Mouse (Mus musculus) heart, embryonic 12.5 days (tissue): Measurements from ENCODE around the gene Mgat5. TPM values are rescaled to one million over a fixed set of nuclear protein-coding genes. Genes with fewer than 3 reads are reported as not detected.

ENCODE experiments used
- ATAC-seq: fragments of 200-750 bp; cut with Nextera tagmentation; 2 replicates; pipeline ENCODE4 v1.8.0; 2017; ENCODE audit warnings: moderate TSS enrichment, moderate library complexity; ENCODE audit not compliant: insufficient number of reproducible peaks, low FRiP score
- H3K27ac ChIP-seq: fragments of 300-500 bp; sonication (generic); 2 replicates; pipeline ENCODE4 v1.5.1; 2016; ENCODE audit warnings: mild to moderate bottlenecking, moderate library complexity; ENCODE audit not compliant: poor library complexity, severe bottlenecking
- H3K27me3 ChIP-seq: fragments of 300-500 bp; sonication (generic); replicated peaks from 2 replicates; pipeline ENCODE4 v1.6.1; 2016; ENCODE audit warnings: mild to moderate bottlenecking, moderate library complexity
- H3K36me3 ChIP-seq: fragments of 300-500 bp; sonication (generic); 2 replicates; pipeline ENCODE4 v1.6.1; 2016; ENCODE audit warnings: mild to moderate bottlenecking, moderate library complexity
- H3K4me1 ChIP-seq: fragments of 300-500 bp; sonication (generic); replicated peaks from 2 replicates; pipeline ENCODE4 v1.6.1; 2016; ENCODE audit warnings: mild to moderate bottlenecking
- H3K4me2 ChIP-seq: fragments of 300-500 bp; sonication (generic); 2 replicates; pipeline ENCODE4 v1.6.1; 2016; ENCODE audit warnings: mild to moderate bottlenecking, moderate library complexity
- H3K4me3 ChIP-seq: fragments of 300-500 bp; sonication (generic); 2 replicates; pipeline ENCODE4 v1.5.1; 2016; ENCODE audit warnings: mild to moderate bottlenecking
- H3K9ac ChIP-seq: fragments of 300-500 bp; sonication (generic); 2 replicates; pipeline ENCODE4 v1.6.1; 2016; ENCODE audit warnings: mild to moderate bottlenecking, moderate library complexity
- H3K9me3 ChIP-seq: fragments of 300-500 bp; sonication (generic); replicated peaks from 2 replicates; pipeline ENCODE4 v1.6.1; 2016; ENCODE audit warnings: mild to moderate bottlenecking, moderate library complexity
- WGBS: fragments of 180-500 bp; shearing (Covaris S2); methylation state at CpG from one replicate; pipeline ENCODE4 v1.1.7; 2016; 5-methylcytosine and 5-hydroxymethylcytosine counted together
- polyA plus RNA-seq: library from polyadenylated mRNA; unstranded; fragments of >200 nt; fragmentation: Nextera tagmentation; extraction: Ambion mirVana; gene quantifications from 2 replicates; pipeline ENCODE4 v1.2.1, GENCODE M21; 2016

Gene Mgat5
- polyA plus RNA-seq, 1 experiment from 2014 or later: 4.3 TPM

DNA sequence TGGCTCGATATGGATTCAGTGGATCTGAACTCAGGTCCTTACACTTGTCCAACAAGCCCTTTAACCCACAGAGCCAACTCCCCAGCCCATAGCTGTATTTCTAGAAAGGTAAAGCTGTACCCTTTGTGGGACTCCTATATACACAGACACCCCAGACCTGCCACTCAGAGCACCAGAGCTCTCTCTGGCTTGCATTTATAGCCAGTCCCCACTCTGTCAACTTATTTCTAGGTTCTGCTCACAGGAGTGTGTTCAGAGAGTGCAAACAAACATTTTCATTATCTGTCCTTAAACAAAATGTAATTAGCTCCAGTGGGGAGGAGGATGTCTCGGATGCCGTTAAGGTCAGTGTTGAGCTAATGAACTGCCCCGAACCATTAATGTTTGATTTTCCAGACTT, 102.5 kb downstream of the Mgat5 start:
- Histone ChIP-seq H3K27ac (no peak overlapping the region), H3K36me3 (peaks cover 6% of the 10 kb centered on the region; the same call in 1 of the 2 replicates), H3K4me2 (no peak overlapping the region), H3K27me3 (no peaks in the 10 kb centered on the region), H3K4me3 (no peak overlapping the region), H3K9ac (no peak overlapping the region), H3K4me1 (peaks cover 15% of the 10 kb centered on the region), H3K9me3 (no peaks in the 10 kb centered on the region)
- ATAC-seq: no peak
- 89% methylated on average over 4 of the region's 4 CpGs for WGBS

DNA sequence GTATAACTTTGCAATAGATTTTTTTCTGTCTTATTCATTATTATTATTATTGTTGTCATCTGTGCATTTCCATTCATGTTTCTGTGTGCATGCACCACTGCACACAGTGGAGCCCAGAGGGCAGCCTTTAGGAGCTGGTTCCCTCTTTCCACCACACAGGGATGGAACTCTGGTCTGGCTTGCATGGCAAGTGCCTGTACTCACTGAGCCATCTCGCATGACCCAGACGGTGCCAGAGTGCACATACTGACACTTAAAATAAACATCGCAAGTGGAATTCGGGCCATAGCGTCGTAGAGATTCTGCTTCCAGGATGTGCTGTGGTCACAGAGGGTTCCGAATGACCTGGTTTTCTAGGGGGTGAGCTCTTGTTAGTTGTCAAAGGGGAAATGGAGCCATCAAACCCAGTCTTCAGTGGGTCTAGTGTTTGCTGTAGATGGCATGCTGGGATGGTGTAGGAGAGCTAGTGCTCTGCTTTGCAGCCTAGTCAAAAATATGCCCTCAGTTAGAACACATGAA, 103.5 kb downstream of the Mgat5 start:
- Histone ChIP-seq H3K9ac (no peak overlapping the region), H3K9me3 (no peaks in the 10 kb centered on the region), H3K4me1 (peaks cover 7% of the 10 kb centered on the region; the same call in 1 of the 2 replicates), H3K27ac (no peak overlapping the region), H3K4me3 (no peak overlapping the region), H3K36me3 (peaks cover 6% of the 10 kb centered on the region; the same call in 1 of the 2 replicates), H3K27me3 (no peaks in the 10 kb centered on the region), H3K4me2 (no peak overlapping the region)
- 76% methylated on average over 7 of the region's 7 CpGs for WGBS
- ATAC-seq: no peak

DNA sequence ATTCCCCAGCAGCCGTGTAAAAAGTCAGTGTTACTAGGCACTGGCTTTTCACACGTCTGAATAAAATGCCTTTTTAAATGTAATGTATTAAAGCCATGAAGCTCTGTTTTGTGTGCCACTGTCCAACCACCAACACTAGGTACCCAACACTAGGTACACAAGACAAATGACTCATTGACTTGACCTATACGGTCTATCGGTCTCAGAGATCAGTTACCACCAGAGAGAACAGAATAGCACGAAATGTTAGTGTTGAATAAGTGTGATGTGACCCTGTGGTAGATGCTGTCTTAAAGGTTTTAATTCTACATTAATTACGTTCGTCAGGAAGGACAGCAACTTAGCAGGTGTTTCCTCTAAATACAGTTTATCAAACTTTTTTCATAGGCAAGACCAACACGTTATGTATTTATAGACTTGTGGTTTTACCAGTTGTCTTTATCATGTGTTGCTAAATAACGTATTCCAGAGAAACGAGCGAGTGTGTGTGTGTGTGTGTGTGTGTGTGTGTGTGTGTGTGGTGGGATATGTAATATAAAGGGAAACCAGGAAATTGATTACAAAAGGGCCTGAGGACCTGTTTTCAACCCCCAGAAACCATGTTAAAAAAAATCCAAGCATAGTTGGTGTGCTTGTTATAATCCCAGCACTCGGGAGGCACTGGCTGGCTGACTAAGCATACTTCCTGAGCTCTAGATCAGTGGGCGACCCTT, 104.3 kb downstream of the Mgat5 start:
- Histone ChIP-seq H3K4me2 (no peak overlapping the region), H3K27me3 (no peaks in the 10 kb centered on the region), H3K27ac (no peak overlapping the region), H3K4me3 (no peak overlapping the region), H3K9ac (no peak overlapping the region), H3K36me3 (peaks cover 6% of the 10 kb centered on the region; the same call in 1 of the 2 replicates), H3K4me1 (peaks cover 9% of the 10 kb centered on the region), H3K9me3 (no peaks in the 10 kb centered on the region)
- ATAC-seq: no peak
- 84% methylated on average over 13 of the region's 13 CpGs for WGBS

DNA sequence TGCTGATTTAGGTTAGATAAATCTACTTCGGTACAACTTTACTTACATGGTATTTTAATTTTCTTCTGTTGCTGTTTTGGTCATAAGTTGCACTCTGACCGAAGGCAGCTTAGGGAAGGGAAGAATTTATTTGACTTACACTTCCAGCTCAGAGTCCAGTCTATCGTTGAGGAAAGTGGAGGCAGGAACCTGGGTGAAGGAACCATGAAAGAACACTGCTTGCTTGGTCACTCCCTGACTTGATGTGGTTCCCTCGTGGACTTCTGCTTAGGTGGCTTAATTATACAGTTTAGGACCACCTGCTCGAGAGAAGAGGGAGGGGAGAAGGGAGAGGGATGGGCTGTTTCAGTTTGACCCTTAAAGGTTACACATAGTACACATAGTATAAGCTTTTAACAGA, 105.2 kb downstream of the Mgat5 start:
- H3K9ac ChIP-seq: no peak overlapping the region
- H3K27me3 ChIP-seq: no peaks in the 10 kb centered on the region
- 79% methylated on average over 5 of the region's 5 CpGs for WGBS
- H3K4me2 ChIP-seq: no peak overlapping the region
- H3K36me3 ChIP-seq: peaks cover 6% of the 10 kb centered on the region; the same call in 1 of the 2 replicates
- no peak for ATAC-seq
- H3K9me3 ChIP-seq: no peaks in the 10 kb centered on the region
- no peak overlapping the region for H3K4me3 ChIP-seq
- H3K4me1 ChIP-seq: peaks cover 14% of the 10 kb centered on the region
- H3K27ac ChIP-seq: no peak overlapping the region

DNA sequence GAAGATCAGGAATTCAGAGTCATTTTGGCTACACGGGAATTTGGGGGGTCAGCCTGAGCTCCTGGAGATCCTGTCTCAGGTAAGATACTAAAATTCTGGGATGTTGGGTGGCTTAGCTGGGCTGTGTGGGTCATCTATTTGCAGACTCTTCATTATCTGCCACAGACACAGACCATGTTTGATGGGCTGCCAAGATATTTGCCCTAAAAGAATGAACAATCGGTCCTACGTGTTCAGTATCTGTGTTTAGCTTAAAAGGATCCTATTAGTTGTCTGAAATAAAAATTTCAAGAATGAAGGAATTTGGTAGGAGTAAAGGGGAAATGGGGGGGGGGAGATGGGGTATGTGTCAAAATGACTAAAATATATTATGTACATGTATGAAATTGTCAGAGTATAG, 105.9 kb downstream of the Mgat5 start:
- Histone ChIP-seq H3K9me3 (no peaks in the 10 kb centered on the region), H3K27ac (no peak overlapping the region), H3K4me3 (no peak overlapping the region), H3K4me2 (no peak overlapping the region), H3K9ac (no peak overlapping the region), H3K27me3 (no peaks in the 10 kb centered on the region), H3K36me3 (peaks cover 6% of the 10 kb centered on the region; the same call in 1 of the 2 replicates), H3K4me1 (peaks cover 14% of the 10 kb centered on the region)
- 71% methylated on average over 3 of the region's 3 CpGs for WGBS
- ATAC-seq: no peak

DNA sequence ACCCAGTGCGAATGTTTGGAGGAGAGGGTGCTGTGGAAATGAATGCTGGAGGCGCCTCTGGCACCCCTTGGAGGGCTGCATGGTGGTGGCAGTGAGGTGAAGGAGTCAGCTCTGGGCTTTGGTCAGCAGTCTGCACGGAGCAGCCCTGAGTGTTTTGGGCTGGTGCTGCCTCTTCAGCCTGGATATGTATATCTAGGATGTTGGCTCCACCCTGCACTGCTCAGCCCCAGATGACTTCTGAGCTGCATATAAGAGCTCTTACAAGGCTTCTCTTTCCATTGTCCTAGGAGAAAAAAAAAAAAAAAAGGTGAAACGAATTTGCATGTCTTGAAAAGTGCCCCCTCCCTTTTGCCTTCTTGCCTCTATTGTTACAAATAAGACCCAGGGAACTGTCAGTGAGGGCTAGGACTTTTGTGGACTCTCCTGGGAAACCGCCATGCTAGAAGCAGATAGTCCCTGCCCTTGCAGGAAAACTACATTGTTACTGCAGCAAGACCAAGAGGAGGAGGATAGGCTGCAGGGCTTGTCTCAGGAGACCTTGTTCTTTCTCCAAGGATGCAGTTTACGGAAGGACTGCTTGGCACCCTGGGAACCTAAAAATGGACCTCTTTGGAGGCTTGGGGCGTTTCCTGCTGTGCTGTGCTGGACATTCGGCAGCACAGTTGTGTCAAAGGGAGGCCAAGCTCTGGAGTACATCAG, 109.0 kb downstream of the Mgat5 start:
- no peak overlapping the region for H3K4me3 ChIP-seq
- H3K27ac ChIP-seq: no peak overlapping the region
- no peaks in the 10 kb centered on the region for H3K27me3 ChIP-seq
- WGBS: 50% methylated on average over 8 of the region's 8 CpGs
- H3K36me3 ChIP-seq: no peaks in the 10 kb centered on the region
- H3K9me3 ChIP-seq: no peaks in the 10 kb centered on the region
- peaks cover 19% of the 10 kb centered on the region for H3K4me1 ChIP-seq
- no peak overlapping the region for H3K4me2 ChIP-seq
- no peak for ATAC-seq
- peak overlapping the region; percentile 37; the same call in 1 of the 2 replicates for H3K9ac ChIP-seq

DNA sequence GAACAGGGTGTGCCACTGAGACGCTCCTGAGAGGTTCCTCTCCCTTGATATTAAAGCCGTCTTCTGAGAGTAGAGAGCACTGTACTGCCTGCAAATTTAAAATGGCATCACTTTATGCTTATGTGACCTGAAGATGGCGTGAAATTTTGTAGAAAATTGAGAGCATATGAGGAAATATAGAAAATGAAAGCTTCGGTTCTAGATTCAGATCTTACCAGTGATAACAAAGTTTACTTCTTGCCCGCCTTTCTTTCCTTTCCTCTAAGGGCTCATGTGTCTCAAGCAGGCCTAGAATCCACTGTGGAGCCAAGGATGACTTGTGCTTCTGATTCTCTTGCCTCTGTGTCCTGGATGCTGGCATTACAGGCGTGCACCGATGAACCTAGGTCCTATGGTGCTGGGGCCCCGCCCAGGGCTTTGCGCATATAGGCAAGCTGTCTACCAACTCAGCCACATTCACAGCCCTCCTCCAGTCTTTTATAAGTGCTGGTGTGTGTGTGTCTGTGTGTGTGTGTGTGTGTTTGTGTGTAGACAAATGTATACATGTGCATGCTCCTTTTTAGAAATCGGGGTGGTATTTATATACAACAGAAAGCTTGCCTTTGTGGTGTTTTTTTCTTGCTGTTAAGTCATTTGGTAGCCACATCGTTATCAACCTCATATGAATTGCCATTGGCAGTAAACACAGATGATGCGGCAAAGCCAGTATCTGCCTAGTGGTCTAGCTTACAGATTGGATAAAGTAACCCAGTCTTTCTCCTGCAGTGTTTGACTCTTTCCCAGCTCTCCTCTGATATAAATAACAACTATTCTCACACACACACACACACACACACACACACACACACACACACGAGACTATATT, 111.2 kb downstream of the Mgat5 start:
- Histone ChIP-seq H3K4me1 (peaks cover 35% of the 10 kb centered on the region), H3K36me3 (0 out of 2 replicates have a peak, but pooled peaks cover 2% of the 10 kb centered on the region), H3K4me3 (no peak overlapping the region), H3K9ac (no peak overlapping the region), H3K4me2 (no peak overlapping the region), H3K27me3 (no peaks in the 10 kb centered on the region), H3K27ac (no peak overlapping the region), H3K9me3 (no peaks in the 10 kb centered on the region)
- WGBS: 87% methylated on average over 13 of the region's 13 CpGs
- no peak for ATAC-seq

DNA sequence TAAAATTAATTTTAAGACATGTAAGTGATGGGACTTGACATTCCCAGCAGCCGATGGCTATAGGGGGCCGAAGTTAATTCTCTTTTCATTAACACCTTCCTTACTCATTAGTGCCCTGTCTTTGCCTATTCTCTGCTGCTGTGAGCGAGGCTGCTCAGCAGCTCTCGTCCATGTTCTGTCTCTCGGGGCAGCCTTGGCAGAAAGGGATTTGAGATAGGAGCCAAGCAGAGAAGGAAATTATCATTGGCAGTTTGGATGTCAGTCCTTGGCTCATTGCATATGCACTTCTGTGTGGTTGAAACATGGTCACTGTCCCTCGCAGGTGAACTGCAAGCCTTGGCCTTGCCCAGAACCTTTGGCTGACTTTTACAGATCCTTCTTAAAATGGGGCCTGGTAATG, 111.8 kb downstream of the Mgat5 start:
- Histone ChIP-seq H3K9ac (no peak overlapping the region), H3K36me3 (0 out of 2 replicates have a peak, but pooled peaks cover 2% of the 10 kb centered on the region), H3K4me1 (peaks cover 42% of the 10 kb centered on the region), H3K4me2 (no peak overlapping the region), H3K27me3 (no peaks in the 10 kb centered on the region), H3K9me3 (no peaks in the 10 kb centered on the region), H3K4me3 (no peak overlapping the region), H3K27ac (no peak overlapping the region)
- 71% methylated on average over 6 of the region's 6 CpGs for WGBS
- no peak for ATAC-seq

DNA sequence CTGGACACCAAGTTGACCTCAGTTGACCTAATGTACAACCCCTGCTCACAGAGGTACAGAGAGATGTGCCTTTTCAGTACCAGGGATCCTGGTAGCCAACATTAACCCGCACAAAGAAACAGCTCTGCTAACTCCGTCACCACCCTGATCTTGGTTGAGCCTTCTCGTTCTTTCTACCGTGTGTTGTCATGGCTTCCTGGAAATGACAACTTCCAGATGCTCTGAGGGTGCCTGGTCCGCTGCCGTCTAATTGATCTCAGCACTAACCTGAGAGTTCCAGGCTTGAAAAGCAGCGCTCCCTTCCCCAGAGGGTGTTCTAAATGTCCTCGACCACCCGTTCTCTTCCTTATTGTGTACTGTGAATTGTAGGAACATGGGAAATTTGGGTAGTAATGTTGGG, 112.7 kb downstream of the Mgat5 start:
- no peaks in the 10 kb centered on the region for H3K27me3 ChIP-seq
- ATAC-seq: no peak
- H3K4me2 ChIP-seq: no peak overlapping the region
- H3K4me3 ChIP-seq: no peak overlapping the region
- WGBS: 40% methylated on average over 9 of the region's 9 CpGs
- no peak overlapping the region for H3K9ac ChIP-seq
- H3K9me3 ChIP-seq: no peaks in the 10 kb centered on the region
- H3K4me1 ChIP-seq: peaks cover 51% of the 10 kb centered on the region
- no peak overlapping the region for H3K27ac ChIP-seq
- 0 out of 2 replicates have a peak, but pooled peaks cover 2% of the 10 kb centered on the region for H3K36me3 ChIP-seq

DNA sequence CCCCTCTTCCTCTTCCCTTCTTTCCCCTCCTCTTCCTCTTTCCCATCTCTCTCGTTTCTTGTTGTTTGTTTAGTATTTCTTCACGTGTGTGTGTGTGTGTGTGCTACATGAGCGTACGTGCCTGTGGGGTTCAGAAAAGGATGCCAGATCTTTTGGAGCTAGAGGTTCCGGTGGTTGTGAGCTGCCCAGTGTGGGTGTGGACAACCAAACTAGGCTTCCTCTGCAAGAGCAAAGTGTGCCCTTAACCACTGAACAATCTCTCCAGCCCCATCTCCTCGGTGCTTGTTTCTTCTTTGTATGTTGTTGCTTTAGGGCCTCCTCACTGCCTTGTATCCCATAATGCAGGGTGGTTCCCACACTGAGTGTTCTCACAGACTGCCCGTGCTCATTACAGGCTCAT, 113.7 kb downstream of the Mgat5 start:
- H3K4me2 ChIP-seq: no peak overlapping the region
- no peak for ATAC-seq
- H3K9ac ChIP-seq: no peak overlapping the region
- whole genome bisulfite sequencing: 78% methylated on average over 7 of the region's 7 CpGs
- H3K27ac ChIP-seq: no peak overlapping the region
- H3K9me3 ChIP-seq: no peaks in the 10 kb centered on the region
- no peaks in the 10 kb centered on the region for H3K27me3 ChIP-seq
- H3K4me3 ChIP-seq: no peak overlapping the region
- H3K4me1 ChIP-seq: peaks cover 52% of the 10 kb centered on the region
- H3K36me3 ChIP-seq: peaks cover 9% of the 10 kb centered on the region; the same call in 1 of the 2 replicates
